Mouse (Mus musculus): ENCODE measurements at regions not wholly inside any gene's neighbourhood (a gene's known extent, or its start where the extent isn't known, plus 50 kb on each side); places are given as distances from the start of the nearest gene placed in this dataset.

DNA sequence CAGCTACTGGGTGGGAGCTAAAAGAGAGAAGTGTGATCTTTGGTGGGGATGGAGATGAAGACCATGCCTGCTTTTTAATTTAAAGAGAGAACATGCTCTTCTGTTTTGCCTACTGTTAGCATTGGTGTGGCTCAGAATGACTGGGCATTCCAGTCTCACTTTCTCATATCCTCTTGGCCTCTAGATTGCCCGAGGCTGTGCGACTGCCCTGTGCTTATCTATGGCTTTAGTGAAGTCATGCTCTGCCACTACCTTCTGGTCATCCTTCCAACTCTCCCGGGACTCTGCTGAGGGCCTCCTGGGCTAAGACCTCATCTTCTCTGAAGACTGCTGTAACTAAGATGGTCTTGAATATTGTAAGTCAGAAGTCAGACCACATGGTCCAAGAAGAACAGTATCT, 147.5 kb upstream of the Dusp10 start:
- H3K36me3 ChIP-seq (replicated peaks) = no peaks in the 10 kb centered on the region
- H3K27ac ChIP-seq (replicated peaks) = no peak overlapping the region
- no peaks in the 10 kb centered on the region for H3K27me3 ChIP-seq
- 61% methylated on average over 3 of the region's 3 CpGs for WGBS (ENCODE audit: insufficient replicate concordance)
- no peak overlapping the region for H3K4me2 ChIP-seq
- no peak overlapping the region for H3K9ac ChIP-seq
- ATAC-seq (ENCODE audit: insufficient read depth) = no peak
- no peaks in the 10 kb centered on the region for H3K4me1 ChIP-seq (replicated peaks)
- no peak overlapping the region for H3K4me3 ChIP-seq (replicated peaks)
- no peaks in the 10 kb centered on the region for H3K9me3 ChIP-seq (replicated peaks)

DNA sequence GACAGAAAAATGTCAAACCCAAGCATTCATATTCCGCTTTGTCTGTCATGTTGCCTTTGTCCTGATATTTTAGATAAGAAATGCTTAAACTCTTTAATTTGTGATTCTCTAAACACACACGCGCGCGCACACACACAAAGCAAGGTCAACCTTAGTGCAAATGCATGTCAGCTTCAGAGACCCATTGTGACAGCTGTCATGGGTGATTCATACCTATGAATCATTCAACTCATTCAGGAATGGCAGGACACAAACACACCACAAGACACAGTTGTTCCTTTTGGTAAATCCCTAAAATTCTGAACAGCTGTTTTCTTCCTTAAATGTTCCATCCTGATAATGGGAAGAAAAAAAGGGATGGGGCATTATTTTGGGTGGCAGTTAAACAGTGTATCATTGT, 144.1 kb upstream of the Dusp10 start:
- H3K4me1 ChIP-seq (replicated peaks) = no peaks in the 10 kb centered on the region
- no peak overlapping the region for H3K27ac ChIP-seq (replicated peaks)
- no peaks in the 10 kb centered on the region for H3K27me3 ChIP-seq
- H3K4me2 ChIP-seq = no peak overlapping the region
- no peaks in the 10 kb centered on the region for H3K9me3 ChIP-seq (replicated peaks)
- no peaks in the 10 kb centered on the region for H3K36me3 ChIP-seq (replicated peaks)
- no peak for ATAC-seq (ENCODE audit: insufficient read depth)
- WGBS (ENCODE audit: insufficient replicate concordance) = 83% methylated on average over 5 of the region's 5 CpGs
- H3K9ac ChIP-seq = no peak overlapping the region
- H3K4me3 ChIP-seq (replicated peaks) = no peak overlapping the region

DNA sequence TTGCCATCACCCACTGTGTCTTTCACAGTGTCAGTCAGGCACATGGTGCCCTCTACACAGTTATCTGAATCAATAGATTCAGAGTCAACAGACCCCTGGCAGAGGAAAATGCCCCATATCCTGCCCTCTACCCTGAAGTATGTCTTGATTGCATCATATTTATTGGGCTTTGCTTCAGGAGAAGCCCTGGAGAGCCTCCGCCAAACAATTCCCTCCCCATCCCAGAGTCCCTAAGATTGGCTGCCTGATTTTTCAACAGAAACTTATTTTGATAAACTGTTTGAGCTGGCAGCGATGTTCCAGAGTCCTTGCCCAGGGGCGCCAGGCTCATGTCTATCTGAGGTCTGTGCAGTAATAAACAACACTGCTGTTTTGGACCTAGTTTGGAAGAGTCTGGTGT, 117.2 kb upstream of the Dusp10 start:
- WGBS (ENCODE audit: insufficient replicate concordance) = 76% methylated on average over 3 of the region's 3 CpGs
- H3K4me1 ChIP-seq (replicated peaks) = no peaks in the 10 kb centered on the region
- no peaks in the 10 kb centered on the region for H3K27me3 ChIP-seq
- no peak overlapping the region for H3K4me3 ChIP-seq (replicated peaks)
- H3K9ac ChIP-seq = no peak overlapping the region
- no peak for ATAC-seq (ENCODE audit: insufficient read depth)
- no peaks in the 10 kb centered on the region for H3K36me3 ChIP-seq (replicated peaks)
- no peak overlapping the region for H3K27ac ChIP-seq (replicated peaks)
- no peaks in the 10 kb centered on the region for H3K9me3 ChIP-seq (replicated peaks)
- H3K4me2 ChIP-seq = no peak overlapping the region

- H3K9me3 ChIP-seq (replicated peaks) = no peaks in the 10 kb centered on the region
- H3K4me1 ChIP-seq (replicated peaks) = no peaks in the 10 kb centered on the region
- H3K27me3 ChIP-seq = no peaks in the 10 kb centered on the region
- H3K36me3 ChIP-seq (replicated peaks) = no peaks in the 10 kb centered on the region
- no peak overlapping the region for H3K4me3 ChIP-seq (replicated peaks)
- no peak overlapping the region for H3K9ac ChIP-seq
- 76% methylated on average over 3 of the region's 3 CpGs for WGBS (ENCODE audit: insufficient replicate concordance)
- H3K4me2 ChIP-seq = no peak overlapping the region
- ATAC-seq (ENCODE audit: insufficient read depth) = no peak
- no peak overlapping the region for H3K27ac ChIP-seq (replicated peaks)
Observed at GRCm38 (mm10) chr1:183898091-183898490, 115.0 kb upstream of the Dusp10 start.

GRCm38 (mm10) chr1:183904564-183904963, 108.5 kb upstream of the Dusp10 start:
- no peak overlapping the region for H3K27ac ChIP-seq (replicated peaks)
- 65% methylated on average over 7 of the region's 7 CpGs for WGBS (ENCODE audit: insufficient replicate concordance)
- no peak for ATAC-seq (ENCODE audit: insufficient read depth)
- no peak overlapping the region for H3K4me3 ChIP-seq (replicated peaks)
- H3K9me3 ChIP-seq (replicated peaks) = no peaks in the 10 kb centered on the region
- H3K9ac ChIP-seq = no peak overlapping the region
- H3K36me3 ChIP-seq (replicated peaks) = no peaks in the 10 kb centered on the region
- H3K4me1 ChIP-seq (replicated peaks) = no peaks in the 10 kb centered on the region
- no peak overlapping the region for H3K4me2 ChIP-seq
- no peaks in the 10 kb centered on the region for H3K27me3 ChIP-seq

GRCm38 (mm10) chr1:183905345-183906142, 107.6 kb upstream of the Dusp10 start:
- H3K9ac ChIP-seq = no peak overlapping the region
- no peak for ATAC-seq (ENCODE audit: insufficient read depth)
- no peak overlapping the region for H3K27ac ChIP-seq (replicated peaks)
- H3K27me3 ChIP-seq = no peaks in the 10 kb centered on the region
- no peaks in the 10 kb centered on the region for H3K9me3 ChIP-seq (replicated peaks)
- no peak overlapping the region for H3K4me2 ChIP-seq
- H3K4me1 ChIP-seq (replicated peaks) = no peaks in the 10 kb centered on the region
- no peak overlapping the region for H3K4me3 ChIP-seq (replicated peaks)
- 62% methylated on average over 11 of the region's 11 CpGs for WGBS (ENCODE audit: insufficient replicate concordance)
- no peaks in the 10 kb centered on the region for H3K36me3 ChIP-seq (replicated peaks)

GRCm38 (mm10) chr1:183917656-183918055, 95.4 kb upstream of the Dusp10 start:
- Histone ChIP-seq H3K27ac (replicated peaks) (no peak overlapping the region), H3K36me3 (replicated peaks) (no peaks in the 10 kb centered on the region), H3K4me2 (no peak overlapping the region), H3K27me3 (no peaks in the 10 kb centered on the region), H3K9ac (no peak overlapping the region), H3K9me3 (replicated peaks) (no peaks in the 10 kb centered on the region), H3K4me1 (replicated peaks) (no peaks in the 10 kb centered on the region), H3K4me3 (replicated peaks) (no peak overlapping the region)
- WGBS (ENCODE audit: insufficient replicate concordance) = 68% methylated on average over 3 of the region's 3 CpGs
- no peak for ATAC-seq (ENCODE audit: insufficient read depth)

DNA sequence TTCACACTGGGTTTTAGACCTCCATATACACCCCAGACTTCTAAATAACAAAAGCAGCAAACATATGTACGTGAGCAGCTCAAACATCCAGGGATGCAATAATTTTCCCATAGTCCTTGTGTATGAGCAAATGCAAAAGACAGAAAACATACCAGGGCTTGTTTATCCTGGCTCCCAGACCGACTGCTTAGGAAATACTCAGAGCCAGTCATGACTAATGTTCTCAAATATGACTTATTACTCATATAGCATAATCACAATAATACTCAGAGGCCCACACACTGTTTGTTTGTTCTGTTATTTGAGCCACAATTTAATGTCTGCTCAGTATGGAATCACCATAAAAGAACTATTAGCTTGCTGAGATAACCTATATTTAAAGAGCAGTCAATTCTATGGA, 91.8 kb upstream of the Dusp10 start:
- no peaks in the 10 kb centered on the region for H3K36me3 ChIP-seq (replicated peaks)
- no peak for ATAC-seq (ENCODE audit: insufficient read depth)
- WGBS (ENCODE audit: insufficient replicate concordance) = 51% methylated on average over 2 of the region's 2 CpGs

GRCm38 (mm10) chr1:183928539-183928938, 84.6 kb upstream of the Dusp10 start:
- Histone ChIP-seq H3K4me3 (replicated peaks) (no peak overlapping the region), H3K9ac (no peak overlapping the region), H3K27ac (replicated peaks) (no peak overlapping the region), H3K4me2 (no peak overlapping the region), H3K27me3 (no peaks in the 10 kb centered on the region), H3K9me3 (replicated peaks) (no peaks in the 10 kb centered on the region), H3K36me3 (replicated peaks) (no peaks in the 10 kb centered on the region), H3K4me1 (replicated peaks) (no peaks in the 10 kb centered on the region)
- ATAC-seq (ENCODE audit: insufficient read depth) = no peak
- WGBS (ENCODE audit: insufficient replicate concordance) = 58% methylated on average over 4 of the region's 4 CpGs

More for the DNA sequence above, 91.8 kb upstream of the Dusp10 start:
- Histone ChIP-seq H3K4me3 (replicated peaks) (no peak overlapping the region), H3K27ac (replicated peaks) (no peak overlapping the region), H3K4me1 (replicated peaks) (no peaks in the 10 kb centered on the region), H3K9ac (no peak overlapping the region), H3K4me2 (no peak overlapping the region), H3K9me3 (replicated peaks) (no peaks in the 10 kb centered on the region), H3K27me3 (no peaks in the 10 kb centered on the region)

DNA sequence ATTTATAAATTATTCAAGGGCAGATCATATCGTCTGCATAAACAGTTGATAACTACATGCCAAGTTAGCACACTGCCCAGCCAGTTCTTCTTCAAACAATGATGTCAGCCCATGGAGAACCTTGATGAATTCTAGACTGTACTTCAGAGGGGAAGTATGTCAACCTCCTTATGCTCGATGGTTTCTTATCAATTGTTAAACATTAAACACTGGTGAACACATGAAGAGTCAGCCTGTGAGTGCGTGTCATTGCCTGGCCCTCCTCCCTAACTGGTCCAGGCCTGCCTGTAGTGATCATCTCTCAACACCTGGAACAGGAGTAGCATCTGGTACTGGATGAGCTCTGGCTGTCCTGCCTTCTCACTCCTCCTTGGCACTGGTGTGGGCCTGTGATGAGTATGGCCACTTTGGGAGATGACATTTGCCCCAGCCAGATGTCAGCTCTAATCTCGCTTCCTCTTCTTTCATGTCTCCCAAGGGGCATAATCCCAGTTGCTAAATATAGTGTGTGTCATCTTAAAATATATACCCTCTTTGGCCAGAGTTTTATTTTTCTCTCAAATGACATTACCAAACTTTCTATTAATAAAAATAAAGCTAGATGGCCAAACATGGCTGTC, 82.6 kb upstream of the Dusp10 start:
- Histone ChIP-seq H3K4me3 (replicated peaks) (no peak overlapping the region), H3K27ac (replicated peaks) (no peak overlapping the region), H3K9ac (no peak overlapping the region), H3K4me1 (replicated peaks) (no peaks in the 10 kb centered on the region), H3K27me3 (no peaks in the 10 kb centered on the region), H3K4me2 (no peak overlapping the region), H3K9me3 (replicated peaks) (no peaks in the 10 kb centered on the region), H3K36me3 (replicated peaks) (no peaks in the 10 kb centered on the region)
- 44% methylated on average over 4 of the region's 4 CpGs for WGBS (ENCODE audit: insufficient replicate concordance)
- ATAC-seq (ENCODE audit: insufficient read depth) = no peak

DNA sequence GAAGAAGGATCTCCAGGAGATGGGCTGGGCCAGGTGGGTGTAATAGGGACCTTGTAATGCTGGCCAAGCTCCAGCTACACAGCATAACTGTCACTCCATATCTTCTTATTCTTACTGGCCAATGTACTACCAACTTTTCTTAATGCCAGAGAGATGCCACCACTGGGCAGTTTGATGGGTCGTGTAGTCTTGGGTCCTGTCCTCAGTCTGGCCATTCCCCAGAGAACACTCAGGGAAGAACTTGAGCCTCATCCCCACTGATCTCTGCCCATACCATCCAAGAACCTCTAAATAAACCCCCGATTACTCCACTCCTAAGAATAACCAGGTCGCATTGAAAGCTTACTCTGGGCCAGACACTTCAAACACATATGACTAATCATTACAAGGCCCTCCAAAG, 82.0 kb upstream of the Dusp10 start:
- no peak overlapping the region for H3K9ac ChIP-seq
- 50% methylated on average over 3 of the region's 3 CpGs for WGBS (ENCODE audit: insufficient replicate concordance)
- ATAC-seq (ENCODE audit: insufficient read depth) = no peak
- no peak overlapping the region for H3K4me2 ChIP-seq
- H3K4me3 ChIP-seq (replicated peaks) = no peak overlapping the region
- no peaks in the 10 kb centered on the region for H3K9me3 ChIP-seq (replicated peaks)
- no peak overlapping the region for H3K27ac ChIP-seq (replicated peaks)
- H3K27me3 ChIP-seq = no peaks in the 10 kb centered on the region
- H3K4me1 ChIP-seq (replicated peaks) = no peaks in the 10 kb centered on the region
- H3K36me3 ChIP-seq (replicated peaks) = no peaks in the 10 kb centered on the region

- peak; percentile 51 for ATAC-seq (ENCODE audit: insufficient read depth)
- Histone ChIP-seq H3K27me3 (no peaks in the 10 kb centered on the region), H3K4me2 (no peak overlapping the region), H3K36me3 (replicated peaks) (no peaks in the 10 kb centered on the region), H3K9ac (no peak overlapping the region), H3K9me3 (replicated peaks) (no peaks in the 10 kb centered on the region), H3K4me1 (replicated peaks) (no peaks in the 10 kb centered on the region), H3K4me3 (replicated peaks) (no peak overlapping the region), H3K27ac (replicated peaks) (no peak overlapping the region)
- WGBS (ENCODE audit: insufficient replicate concordance) = 57% methylated on average over 2 of the region's 2 CpGs
Observed at GRCm38 (mm10) chr1:183933845-183934244, 79.3 kb upstream of the Dusp10 start.
